Mouse (Mus musculus): ENCODE data around the gene Mycbp. TPM values are rescaled to one million over a fixed set of nuclear protein-coding genes. Genes with fewer than 3 reads are reported as not detected.

Mycbp gene
- total and polyA plus RNA-seq, 2 experiments: 15.8 to 18.5 TPM

GRCm38 (mm10) chr4:123893726-123894125 lies 10.9 kb upstream of the Mycbp start:
- H3K4me3 ChIP-seq (ENCODE audit: insufficient read depth, low read depth, low read length): no peak overlapping the region
- DNase-seq (ENCODE audit: extremely low read depth, low read depth, low spot score): no peak
- H3K36me3 ChIP-seq (ENCODE audit: control insufficient read depth, insufficient read depth, low read length): no peaks in the 10 kb centered on the region
- TF ChIP-seq CTCF (IDR thresholded peaks at IDR 0.05; ENCODE audit: low read depth, low read length) (no peak), POLR2A (IDR thresholded peaks at IDR 0.05; ENCODE audit: extremely low read depth, insufficient read depth, low read length) (no peak)
- H3K4me1 ChIP-seq (ENCODE audit: control insufficient read depth, insufficient read depth, low read length): no peaks in the 10 kb centered on the region
- 91% methylated on average over 5 of the region's 5 CpGs for WGBS
- H3K27me3 ChIP-seq (ENCODE audit: control insufficient read depth, insufficient read depth, low read length): no peaks in the 10 kb centered on the region
- H3K79me2 ChIP-seq (ENCODE audit: control insufficient read depth, insufficient read depth, low read length): no peaks in the 10 kb centered on the region
- no peak overlapping the region for H3K9ac ChIP-seq (ENCODE audit: low read depth, low read length)
- H3K27ac ChIP-seq (replicated peaks; ENCODE audit: insufficient read depth, low read depth, low read length): no peak overlapping the region

DNA sequence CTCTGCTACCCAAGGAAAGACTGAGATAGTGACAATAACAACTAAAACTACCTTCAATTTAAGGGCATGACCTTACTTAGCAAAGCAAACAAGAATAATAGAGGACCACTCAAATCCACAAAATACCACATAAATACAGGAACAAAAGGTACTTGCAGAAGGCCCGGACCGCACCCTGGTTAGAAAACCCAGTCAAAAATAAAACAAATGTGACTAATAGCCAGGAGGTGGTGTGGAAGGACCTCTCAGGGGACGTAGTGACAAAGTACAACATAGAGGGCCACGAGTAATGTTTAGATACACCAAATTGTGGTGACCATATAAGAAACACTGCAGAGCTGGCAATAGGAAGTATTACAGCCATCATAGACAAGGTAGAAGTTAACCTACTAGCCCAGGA lies 10.3 kb upstream of the Mycbp start:
- Histone ChIP-seq H3K9ac (ENCODE audit: low read depth, low read length) (no peak overlapping the region), H3K27me3 (ENCODE audit: control insufficient read depth, insufficient read depth, low read length) (no peaks in the 10 kb centered on the region), H3K36me3 (ENCODE audit: control insufficient read depth, insufficient read depth, low read length) (no peaks in the 10 kb centered on the region), H3K4me1 (ENCODE audit: control insufficient read depth, insufficient read depth, low read length) (no peaks in the 10 kb centered on the region), H3K79me2 (ENCODE audit: control insufficient read depth, insufficient read depth, low read length) (no peaks in the 10 kb centered on the region), H3K27ac (replicated peaks; ENCODE audit: insufficient read depth, low read depth, low read length) (no peak overlapping the region), H3K4me3 (ENCODE audit: insufficient read depth, low read depth, low read length) (no peak overlapping the region)
- WGBS: 82% methylated on average over 4 of the region's 4 CpGs
- DNase-seq (ENCODE audit: extremely low read depth, low read depth, low spot score): no peak
- TF ChIP-seq CTCF (IDR thresholded peaks at IDR 0.05; ENCODE audit: low read depth, low read length) (no peak), POLR2A (IDR thresholded peaks at IDR 0.05; ENCODE audit: extremely low read depth, insufficient read depth, low read length) (no peak)

DNA sequence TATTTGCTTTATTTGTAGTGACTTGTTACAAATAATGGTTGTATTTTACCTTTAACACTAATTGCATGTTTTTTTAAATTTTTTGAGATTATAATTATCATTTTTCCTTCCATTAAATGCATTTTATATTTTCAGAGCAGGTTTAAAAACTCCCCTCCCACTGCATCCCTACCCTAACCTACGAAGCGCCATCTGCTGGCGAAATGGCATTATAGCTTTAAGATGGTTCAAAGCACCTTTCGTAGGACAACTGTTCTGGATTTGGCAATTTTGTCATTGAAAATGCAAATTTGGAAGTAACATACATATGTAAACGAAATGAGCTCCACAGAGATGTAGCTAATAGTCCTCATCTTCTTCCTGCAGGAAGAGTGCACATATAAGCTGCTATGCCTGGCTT lies 5.9 kb upstream of the Mycbp start:
- Histone ChIP-seq H3K9ac (ENCODE audit: low read depth, low read length) (no peak overlapping the region), H3K79me2 (ENCODE audit: control insufficient read depth, insufficient read depth, low read length) (no peaks in the 10 kb centered on the region), H3K4me1 (ENCODE audit: control insufficient read depth, insufficient read depth, low read length) (0 out of 2 replicates have a peak, but pooled peaks cover under 1% of the 10 kb centered on the region), H3K27me3 (ENCODE audit: control insufficient read depth, insufficient read depth, low read length) (no peaks in the 10 kb centered on the region), H3K4me3 (ENCODE audit: insufficient read depth, low read depth, low read length) (no peak overlapping the region), H3K36me3 (ENCODE audit: control insufficient read depth, insufficient read depth, low read length) (no peaks in the 10 kb centered on the region), H3K27ac (replicated peaks; ENCODE audit: insufficient read depth, low read depth, low read length) (no peak overlapping the region)
- TF ChIP-seq POLR2A (IDR thresholded peaks at IDR 0.05; ENCODE audit: extremely low read depth, insufficient read depth, low read length): no peak
- peak; percentile 63 for TF ChIP-seq CTCF (IDR thresholded peaks at IDR 0.05; ENCODE audit: low read depth, low read length)
- DNase-seq (ENCODE audit: extremely low read depth, low read depth, low spot score): no peak
- 18% methylated on average over 5 of the region's 5 CpGs for WGBS

- no peaks in the 10 kb centered on the region for H3K36me3 ChIP-seq (ENCODE audit: control insufficient read depth, insufficient read depth, low read length)
- no peak overlapping the region for H3K9ac ChIP-seq (ENCODE audit: low read depth, low read length)
- peaks cover 4% of the 10 kb centered on the region; the same call in 1 of the 2 replicates for H3K79me2 ChIP-seq (ENCODE audit: control insufficient read depth, insufficient read depth, low read length)
- H3K4me1 ChIP-seq (ENCODE audit: control insufficient read depth, insufficient read depth, low read length): 0 out of 2 replicates have a peak, but pooled peaks cover 2% of the 10 kb centered on the region
- 78% methylated on average over 3 of the region's 3 CpGs for WGBS
- H3K4me3 ChIP-seq (ENCODE audit: insufficient read depth, low read depth, low read length): no peak overlapping the region
- DNase-seq (ENCODE audit: extremely low read depth, low read depth, low spot score): no peak
- H3K27me3 ChIP-seq (ENCODE audit: control insufficient read depth, insufficient read depth, low read length): no peaks in the 10 kb centered on the region
- TF ChIP-seq CTCF (IDR thresholded peaks at IDR 0.05; ENCODE audit: low read depth, low read length): no peak
- TF ChIP-seq POLR2A (IDR thresholded peaks at IDR 0.05; ENCODE audit: extremely low read depth, insufficient read depth, low read length): no peak
- no peak overlapping the region for H3K27ac ChIP-seq (replicated peaks; ENCODE audit: insufficient read depth, low read depth, low read length)
These were observed 1.2 kb upstream of the Mycbp start for GRCm38 (mm10) chr4:123903432-123903831.

- Histone ChIP-seq H3K9ac (ENCODE audit: low read depth, low read length) (peak overlapping the region; percentile 79), H3K79me2 (ENCODE audit: control insufficient read depth, insufficient read depth, low read length) (peaks cover 12% of the 10 kb centered on the region; the same call in 1 of the 2 replicates), H3K27ac (replicated peaks; ENCODE audit: insufficient read depth, low read depth, low read length) (peak overlapping the region; percentile 16), H3K4me3 (ENCODE audit: insufficient read depth, low read depth, low read length) (peak overlapping the region; percentile 73), H3K36me3 (ENCODE audit: control insufficient read depth, insufficient read depth, low read length) (peaks cover 5% of the 10 kb centered on the region), H3K4me1 (ENCODE audit: control insufficient read depth, insufficient read depth, low read length) (0 out of 2 replicates have a peak, but pooled peaks cover 2% of the 10 kb centered on the region), H3K27me3 (ENCODE audit: control insufficient read depth, insufficient read depth, low read length) (no peaks in the 10 kb centered on the region)
- under 1% methylated on average over 53 of the region's 53 CpGs for WGBS
- no peak for TF ChIP-seq CTCF (IDR thresholded peaks at IDR 0.05; ENCODE audit: low read depth, low read length)
- peak; percentile 27 for DNase-seq (ENCODE audit: extremely low read depth, low read depth, low spot score)
These were observed 565 bp downstream of the Mycbp start for GRCm38 (mm10) chr4:123905126-123905668.

DNA sequence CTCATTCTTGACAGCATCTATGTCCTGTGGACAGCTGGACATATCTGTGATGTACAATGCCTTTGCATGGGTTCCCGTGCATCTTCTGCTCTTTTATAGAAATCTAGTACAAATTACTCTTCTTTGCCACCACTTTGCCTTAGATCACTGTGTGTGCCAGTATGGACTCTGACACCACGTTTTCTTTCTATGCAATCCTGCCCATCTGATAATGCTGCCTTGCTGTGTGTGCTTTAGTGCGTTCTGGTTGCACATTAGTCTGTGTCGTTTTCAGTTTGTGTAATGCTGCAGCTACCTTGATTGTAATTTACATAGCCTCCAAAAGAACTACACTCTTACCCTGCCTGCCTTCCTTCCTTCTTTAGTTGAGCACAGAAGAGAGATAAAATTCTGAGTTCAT lies 6.9 kb downstream of the Mycbp start:
- Histone ChIP-seq H3K9ac (ENCODE audit: low read depth, low read length) (no peak overlapping the region), H3K4me3 (ENCODE audit: insufficient read depth, low read depth, low read length) (no peak overlapping the region), H3K36me3 (ENCODE audit: control insufficient read depth, insufficient read depth, low read length) (peaks cover 11% of the 10 kb centered on the region), H3K27me3 (ENCODE audit: control insufficient read depth, insufficient read depth, low read length) (no peaks in the 10 kb centered on the region), H3K79me2 (ENCODE audit: control insufficient read depth, insufficient read depth, low read length) (peaks cover 25% of the 10 kb centered on the region; the same call in 1 of the 2 replicates), H3K4me1 (ENCODE audit: control insufficient read depth, insufficient read depth, low read length) (peaks cover 8% of the 10 kb centered on the region), H3K27ac (replicated peaks; ENCODE audit: insufficient read depth, low read depth, low read length) (no peak overlapping the region)
- peak; percentile 84 for DNase-seq (ENCODE audit: extremely low read depth, low read depth, low spot score)
- 19% methylated on average over 4 of the region's 4 CpGs for WGBS
- no peak for TF ChIP-seq CTCF (IDR thresholded peaks at IDR 0.05; ENCODE audit: low read depth, low read length)
- TF ChIP-seq POLR2A (IDR thresholded peaks at IDR 0.05; ENCODE audit: extremely low read depth, insufficient read depth, low read length): no peak
